Mouse (Mus musculus) heart, postnatal 36 days (tissue): ENCODE data around the gene Otp. TPM values are rescaled to one million over a fixed set of nuclear protein-coding genes. Genes with fewer than 3 reads are reported as not detected.

Source experiments
- total RNA-seq, 2 experiments: library from RNA; stranded (reverse); gene quantifications; 2 replicates each; pipeline ENCODE4 v1.2.3; 2021

Gene Otp
- total RNA-seq, 2 experiments from 2014 or later, result not detected

Other genes with a start within 250 kb of the Otp start
- 100 to 1,000 TPM; 125 to 127 TPM for gene Tbca, start 86.7 kb upstream of the Otp start, total RNA-seq
- 10 to 100 TPM; 17.4 to 18.0 TPM for gene Wdr41, start 100.7 kb downstream of the Otp start, total RNA-seq